Mouse (Mus musculus) stomach, embryonic 16.5 days (tissue): Measurements from ENCODE around the gene Bcor. TPM values are rescaled to one million over a fixed set of nuclear protein-coding genes. Genes with fewer than 3 reads are reported as not detected.

Experiments
- ATAC-seq: fragments of 200-750 bp; cut with Nextera tagmentation; 2 replicates; pipeline ENCODE4 v1.8.0; 2017; ENCODE audit warnings: moderate number of reproducible peaks, moderate TSS enrichment; ENCODE audit not compliant: insufficient read depth, low FRiP score
- H3K27ac ChIP-seq: fragments of 300-500 bp; sonication (generic); 2 replicates; pipeline ENCODE4 v1.5.1; 2014; ENCODE audit warnings: low read length
- H3K27me3 ChIP-seq: fragments of 300-500 bp; sonication (generic); 2 replicates; pipeline ENCODE4 v1.6.1; 2014; ENCODE audit warnings: low read length, control low read depth, mixed read lengths; ENCODE audit not compliant: control insufficient read depth, insufficient read depth
- H3K36me3 ChIP-seq: fragments of 300-500 bp; sonication (generic); 2 replicates; pipeline ENCODE4 v1.6.1; 2014; ENCODE audit warnings: low read length; ENCODE audit not compliant: control insufficient read depth, insufficient read depth
- H3K4me1 ChIP-seq: fragments of 300-500 bp; sonication (generic); 2 replicates; pipeline ENCODE4 v1.6.1; 2014; ENCODE audit warnings: low read length, control low read depth, mixed read lengths; ENCODE audit not compliant: control insufficient read depth, insufficient read depth
- H3K4me2 ChIP-seq: fragments of 300-500 bp; sonication (generic); 2 replicates; pipeline ENCODE4 v1.6.1; 2014; ENCODE audit warnings: low read depth, low read length, mixed read lengths
- H3K4me3 ChIP-seq: fragments of 300-500 bp; sonication (generic); replicated peaks from 2 replicates; pipeline ENCODE4 v1.5.1; 2014; ENCODE audit warnings: mild to moderate bottlenecking, low read length
- H3K9ac ChIP-seq: fragments of 300-500 bp; sonication (generic); 2 replicates; pipeline ENCODE4 v1.6.1; 2014; ENCODE audit warnings: low read length
- H3K9me3 ChIP-seq: fragments of 300-500 bp; sonication (generic); replicated peaks from 2 replicates; pipeline ENCODE4 v1.6.1; 2016; ENCODE audit warnings: low read length, control low read depth; ENCODE audit not compliant: control insufficient read depth
- WGBS: fragments of 180-500 bp; shearing (Covaris S2); extraction: QIAGEN DNeasy Blood & Tissue Kit; methylation state at CpG from one replicate; pipeline ENCODE4 v1.1.7; 2014; 5-methylcytosine and 5-hydroxymethylcytosine counted together
- polyA plus RNA-seq: library from polyadenylated mRNA; unstranded; fragments of >200 nt; fragmentation: Nextera tagmentation; extraction: Ambion mirVana; gene quantifications from 2 replicates; pipeline ENCODE4 v1.2.1, GENCODE M21; 2015

Bcor gene
- polyA plus RNA-seq, 1 experiment from 2014 or later: 13.9 TPM

DNA sequence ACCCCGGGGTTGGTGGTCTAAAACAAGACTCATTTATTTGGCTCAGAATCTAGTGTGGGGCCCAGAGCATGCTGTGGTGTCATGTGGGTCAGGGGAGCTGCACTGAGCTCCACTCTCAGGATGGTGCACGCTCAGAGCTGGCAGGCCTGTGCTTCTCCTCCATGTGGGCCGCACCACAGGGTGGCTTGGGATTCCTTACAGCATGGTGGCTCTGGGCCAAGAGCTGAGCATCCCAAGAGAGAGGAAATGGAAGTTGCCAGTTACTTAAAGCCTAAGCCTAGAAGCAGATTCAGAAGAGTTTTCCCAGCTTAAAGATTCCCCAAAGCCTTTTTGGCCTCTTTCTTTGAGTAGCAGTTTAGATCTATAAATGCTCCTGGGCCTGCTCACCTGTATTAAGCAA, 151.1 kb downstream of the Bcor start:
- peaks cover 34% of the 10 kb centered on the region for H3K27me3 ChIP-seq
- H3K27ac ChIP-seq: no peak overlapping the region
- no peaks in the 10 kb centered on the region for H3K36me3 ChIP-seq
- no peak overlapping the region for H3K9ac ChIP-seq
- ATAC-seq: no peak
- WGBS: 48% methylated on average over 3 of the region's 3 CpGs
- H3K4me2 ChIP-seq: no peak overlapping the region
- H3K9me3 ChIP-seq: no peaks in the 10 kb centered on the region
- H3K4me3 ChIP-seq: no peak overlapping the region
- peaks cover 13% of the 10 kb centered on the region for H3K4me1 ChIP-seq

DNA sequence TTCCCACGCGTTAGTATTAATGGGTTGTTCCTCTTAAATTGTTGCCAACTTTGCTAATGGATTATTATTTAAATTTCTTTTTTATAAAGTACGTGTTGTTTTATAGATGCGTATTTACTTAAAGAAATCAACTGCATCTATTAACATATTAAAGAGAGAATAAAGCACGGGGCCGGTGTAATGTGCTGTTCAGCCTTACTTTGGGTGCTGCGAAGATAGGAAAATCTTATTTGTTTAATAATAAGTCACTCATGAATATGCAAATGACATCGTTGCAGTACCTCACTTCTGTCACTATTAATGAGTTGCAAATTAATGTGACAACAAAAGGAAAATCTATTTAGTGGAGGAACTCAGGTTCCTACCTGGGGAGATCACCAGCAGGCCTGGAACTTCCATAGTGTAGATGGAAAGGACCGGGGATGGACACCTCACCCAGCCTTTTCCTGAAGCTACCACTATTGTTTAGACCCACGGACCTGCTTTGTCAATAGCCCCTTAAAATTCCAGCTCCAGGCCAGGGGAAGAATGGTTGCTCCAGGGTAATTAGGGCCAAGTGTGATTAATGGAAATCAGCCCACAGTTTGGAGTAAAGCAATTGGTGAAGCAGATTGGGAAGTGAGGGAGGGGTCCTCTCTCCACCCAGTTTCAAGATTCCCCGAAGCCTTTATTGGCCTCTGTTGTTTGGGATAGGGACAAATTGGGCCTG, 152.2 kb downstream of the Bcor start:
- Histone ChIP-seq H3K4me1 (peaks cover 17% of the 10 kb centered on the region), H3K27me3 (peaks cover 36% of the 10 kb centered on the region), H3K4me2 (peak overlapping the region; percentile 67; the same call in 1 of the 2 replicates), H3K27ac (no peak overlapping the region), H3K9me3 (no peaks in the 10 kb centered on the region), H3K4me3 (no peak overlapping the region), H3K36me3 (no peaks in the 10 kb centered on the region), H3K9ac (no peak overlapping the region)
- WGBS: 37% methylated on average over 11 of the region's 11 CpGs
- no peak for ATAC-seq

- ATAC-seq: peak; percentile 56; the same call in 1 of the 2 replicates
- Histone ChIP-seq H3K4me1 (peaks cover 20% of the 10 kb centered on the region), H3K9ac (peak overlapping the region; percentile 74), H3K36me3 (no peaks in the 10 kb centered on the region), H3K27me3 (peaks cover 36% of the 10 kb centered on the region), H3K27ac (peak overlapping the region; percentile 90), H3K9me3 (no peaks in the 10 kb centered on the region), H3K4me2 (peak overlapping the region; percentile 67), H3K4me3 (peak overlapping the region; percentile 51)
- WGBS: 3% methylated on average over 65 of the region's 75 CpGs
Measured at GRCm38 (mm10) chrX:12006882-12007753, 153.0 kb downstream of the Bcor start.

DNA sequence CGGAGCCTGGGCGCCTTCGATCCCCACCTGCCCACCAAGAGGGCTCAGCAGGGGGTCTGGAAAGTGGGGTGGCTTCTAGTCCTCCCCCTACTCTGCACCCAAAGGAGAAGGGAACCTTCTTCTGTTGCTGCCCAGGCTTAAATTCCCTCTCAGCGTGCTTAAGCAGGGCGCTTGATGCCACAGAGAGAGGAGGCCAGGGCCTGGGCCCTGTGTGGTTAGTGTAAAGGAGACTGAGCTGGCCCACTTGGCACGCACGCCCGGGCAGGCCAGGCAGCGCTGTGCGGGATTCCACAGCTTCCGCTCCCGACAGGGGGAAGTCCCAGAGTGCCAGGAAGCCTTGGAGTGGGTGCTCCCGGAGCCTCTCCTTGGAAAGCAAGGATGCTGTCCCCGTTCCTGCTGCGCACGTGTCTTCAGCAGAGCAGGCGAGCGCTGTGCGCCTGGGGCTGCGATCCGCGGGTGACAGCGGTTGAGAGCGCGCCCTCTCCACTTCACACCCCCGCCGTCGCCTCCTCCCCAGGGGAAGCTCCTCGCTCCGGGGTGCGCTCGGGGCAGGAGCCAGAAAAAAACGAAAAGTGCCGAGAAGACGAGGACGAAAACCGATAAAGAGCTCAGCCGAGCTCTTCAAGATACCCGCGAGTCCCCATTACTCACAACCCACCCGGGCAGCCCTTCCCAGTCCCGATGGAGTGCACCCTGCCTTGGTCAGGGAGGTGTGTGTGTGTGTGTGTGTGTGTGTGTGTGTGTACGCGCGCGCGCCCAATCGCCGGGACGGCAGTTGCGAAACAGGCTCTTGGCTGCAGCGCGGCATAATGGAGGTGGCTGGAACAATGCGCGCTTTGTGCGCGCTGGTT, 153.9 kb downstream of the Bcor start:
- Histone ChIP-seq H3K27ac (peak overlapping the region; percentile 90), H3K36me3 (no peaks in the 10 kb centered on the region), H3K27me3 (peaks cover 40% of the 10 kb centered on the region), H3K4me2 (peak overlapping the region; percentile 67), H3K4me1 (peaks cover 20% of the 10 kb centered on the region), H3K4me3 (peak overlapping the region; percentile 51), H3K9me3 (no peaks in the 10 kb centered on the region), H3K9ac (peak overlapping the region; percentile 74)
- WGBS: 2% methylated on average over 54 of the region's 57 CpGs
- peak; percentile 65 for ATAC-seq

DNA sequence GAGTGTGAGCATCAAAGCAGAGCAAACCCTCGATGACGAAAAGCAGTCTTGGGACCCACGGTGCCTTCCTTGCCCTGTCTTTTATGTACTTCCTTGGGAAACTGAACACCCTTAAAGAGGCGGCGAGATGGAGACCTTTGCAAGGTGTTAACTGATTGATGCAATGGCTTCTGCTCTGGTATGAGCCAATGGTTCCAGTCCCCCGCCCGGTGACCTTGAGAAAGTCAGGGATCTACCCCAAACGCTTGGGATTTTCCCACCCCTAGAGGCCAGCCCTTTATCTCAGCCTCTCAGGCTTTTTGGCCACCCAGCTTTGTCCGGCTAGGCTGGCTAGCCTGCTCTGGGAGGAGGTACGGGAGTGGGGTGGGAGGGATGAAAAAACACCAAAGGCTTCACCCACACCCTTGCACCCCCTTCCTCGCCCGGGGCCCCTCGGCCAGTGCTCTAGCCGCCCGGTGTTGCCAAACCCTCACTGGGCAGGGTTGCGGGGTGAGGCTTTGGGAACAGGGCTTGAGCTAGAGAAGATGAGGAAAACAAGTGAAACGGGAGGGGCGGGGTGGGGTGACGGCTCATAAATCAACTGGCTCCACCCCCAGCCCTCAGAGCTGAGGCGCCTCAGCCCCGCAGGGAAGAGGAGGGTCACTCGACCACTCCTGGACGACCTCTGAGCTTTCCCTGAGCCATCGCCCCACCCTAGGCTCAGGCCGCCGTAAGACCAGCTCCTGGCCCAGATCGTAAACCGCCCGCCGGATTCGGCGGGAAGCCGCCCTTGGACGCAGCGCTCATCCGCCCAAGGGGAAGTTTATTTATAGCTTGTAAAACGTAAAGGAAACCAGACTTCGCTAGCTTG, 154.7 kb downstream of the Bcor start:
- Histone ChIP-seq H3K4me2 (peak overlapping the region; percentile 67), H3K27ac (peak overlapping the region; percentile 90), H3K27me3 (peaks cover 49% of the 10 kb centered on the region), H3K36me3 (no peaks in the 10 kb centered on the region), H3K9me3 (no peaks in the 10 kb centered on the region), H3K9ac (peak overlapping the region; percentile 74), H3K4me1 (peaks cover 20% of the 10 kb centered on the region), H3K4me3 (peak overlapping the region; percentile 51)
- ATAC-seq: peak; percentile 67
- 9% methylated on average over 38 of the region's 38 CpGs for WGBS

GRCm38 (mm10) chrX:12004416-12004815, 155.7 kb downstream of the Bcor start:
- Histone ChIP-seq H3K9ac (no peak overlapping the region), H3K36me3 (no peaks in the 10 kb centered on the region), H3K4me1 (peaks cover 20% of the 10 kb centered on the region), H3K27me3 (peaks cover 58% of the 10 kb centered on the region), H3K27ac (peak overlapping the region; percentile 90; the same call in 1 of the 2 replicates), H3K9me3 (no peaks in the 10 kb centered on the region), H3K4me2 (no peak overlapping the region), H3K4me3 (no peak overlapping the region)
- no peak for ATAC-seq
- 31% methylated on average over 16 of the region's 16 CpGs for WGBS

DNA sequence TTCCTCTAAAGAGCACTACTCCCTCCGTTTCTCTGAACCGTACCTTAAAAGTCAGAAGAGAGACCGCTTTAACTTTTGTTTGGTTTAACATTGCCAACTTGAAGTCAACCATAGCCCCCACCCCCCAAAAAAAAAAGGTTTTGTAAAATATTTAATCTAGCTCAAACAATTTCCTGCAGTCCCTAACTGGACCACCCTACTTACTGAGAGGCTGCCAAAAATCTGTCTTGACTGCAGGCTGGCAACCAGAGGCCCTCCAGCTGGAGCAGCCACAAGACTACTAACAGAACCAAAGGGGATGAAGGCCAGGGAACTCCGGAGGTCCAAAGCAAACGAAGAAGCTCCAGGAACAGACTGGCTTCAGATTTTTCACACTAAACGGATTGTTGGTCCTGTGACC, 156.2 kb downstream of the Bcor start:
- no peaks in the 10 kb centered on the region for H3K9me3 ChIP-seq
- no peak overlapping the region for H3K4me3 ChIP-seq
- no peak for ATAC-seq
- H3K27ac ChIP-seq: no peak overlapping the region
- no peak overlapping the region for H3K9ac ChIP-seq
- no peak overlapping the region for H3K4me2 ChIP-seq
- H3K36me3 ChIP-seq: no peaks in the 10 kb centered on the region
- 32% methylated on average over 6 of the region's 6 CpGs for WGBS
- H3K4me1 ChIP-seq: peaks cover 20% of the 10 kb centered on the region
- H3K27me3 ChIP-seq: peaks cover 61% of the 10 kb centered on the region

GRCm38 (mm10) chrX:12003539-12003938, 156.6 kb downstream of the Bcor start:
- Histone ChIP-seq H3K36me3 (no peaks in the 10 kb centered on the region), H3K27me3 (peaks cover 64% of the 10 kb centered on the region), H3K9me3 (no peaks in the 10 kb centered on the region), H3K4me3 (no peak overlapping the region), H3K27ac (peak overlapping the region; percentile 19; the same call in 1 of the 2 replicates), H3K9ac (0 out of 2 replicates have a peak overlapping the region, but pooled peaks have one; percentile 12), H3K4me1 (peaks cover 20% of the 10 kb centered on the region), H3K4me2 (no peak overlapping the region)
- WGBS: 13% methylated on average over 1 of the region's 1 CpGs
- no peak for ATAC-seq
